Mouse (Mus musculus) heart, postnatal 0 days (tissue): ENCODE data around the gene Slc12a5. TPM values are rescaled to one million over a fixed set of nuclear protein-coding genes. Genes with fewer than 3 reads are reported as not detected.

ENCODE experiments used
- ATAC-seq: fragments of 200-750 bp; cut with Nextera tagmentation; 2 replicates; pipeline ENCODE4 v1.8.0; 2017; ENCODE audit warnings: low read depth, moderate number of reproducible peaks, moderate library complexity; ENCODE audit not compliant: insufficient read depth
- DNase-seq: peaks from one replicate; pipeline ENCODE4 v3.0.0-alpha.2; 2016; ENCODE audit warnings: low spot score
- H3K27ac ChIP-seq: fragments of 300-500 bp; sonication (generic); 2 replicates; pipeline ENCODE4 v1.5.1; 2014; ENCODE audit warnings: low read depth, mild to moderate bottlenecking
- H3K27me3 ChIP-seq: fragments of 300-500 bp; sonication (generic); 2 replicates; pipeline ENCODE4 v1.6.1; 2014; ENCODE audit warnings: low read length, mixed read lengths; ENCODE audit not compliant: control insufficient read depth, insufficient read depth
- H3K36me3 ChIP-seq: fragments of 300-500 bp; sonication (generic); replicated peaks from 2 replicates; pipeline ENCODE4 v1.6.1; 2014; ENCODE audit warnings: low read length, mixed read lengths; ENCODE audit not compliant: control insufficient read depth, insufficient read depth
- H3K4me1 ChIP-seq: fragments of 300-500 bp; sonication (generic); 2 replicates; pipeline ENCODE4 v1.6.1; 2014; ENCODE audit warnings: antibody characterized with exemption; ENCODE audit not compliant: control insufficient read depth, insufficient read depth
- H3K4me2 ChIP-seq: fragments of 300-500 bp; sonication (generic); 2 replicates; pipeline ENCODE4 v1.6.1; 2014; ENCODE audit warnings: low read depth, mild to moderate bottlenecking, low read length, moderate library complexity
- H3K4me3 ChIP-seq: fragments of 300-500 bp; sonication (generic); 2 replicates; pipeline ENCODE4 v1.5.1; 2014; ENCODE audit warnings: low read depth, low read length
- H3K9ac ChIP-seq: fragments of 300-500 bp; sonication (generic); replicated peaks from 2 replicates; pipeline ENCODE4 v1.6.1; 2014; ENCODE audit warnings: low read depth, low read length, mixed read lengths
- H3K9me3 ChIP-seq: fragments of 300-500 bp; sonication (generic); replicated peaks from 2 replicates; pipeline ENCODE4 v1.6.1; 2016; ENCODE audit warnings: low read length; ENCODE audit not compliant: control insufficient read depth
- CTCF ChIP-seq: IDR thresholded peaks from 2 replicates; pipeline ENCODE4 v1.5.1; 2016; ENCODE audit warnings: antibody characterized with exemption, control low read depth, low read depth
- EP300 ChIP-seq: IDR thresholded peaks from 2 replicates; pipeline ENCODE4 v1.6.1; 2016; ENCODE audit warnings: antibody characterized with exemption, low read depth
- WGBS: fragments of 180-500 bp; shearing (Covaris S2); extraction: QIAGEN DNeasy Blood & Tissue Kit; methylation state at CpG from one replicate; pipeline ENCODE4 v1.1.7; 2014; 5-methylcytosine and 5-hydroxymethylcytosine counted together
- polyA plus RNA-seq: library from polyadenylated mRNA; unstranded; fragments of >200 nt; fragmentation: Nextera tagmentation; extraction: Ambion mirVana; gene quantifications from 2 replicates; pipeline ENCODE4 v1.2.1, GENCODE M21; 2015
- total RNA-seq: library from RNA; depleted of rRNA; stranded (reverse); fragments of >200 nt; gene quantifications from 2 replicates; pipeline ENCODE4 v1.2.3, GENCODE M21; 2014; ENCODE audit warnings: low replicate concordance

The Slc12a5 gene
- total and polyA plus RNA-seq, 2 experiments from 2014 or later = 0.31 to 0.50 TPM

- DNase-seq (no peak), ATAC-seq (no peak)
- Histone ChIP-seq H3K4me3 (no peak overlapping the region), H3K27ac (no peak overlapping the region), H3K9me3 (no peaks in the 10 kb centered on the region), H3K36me3 (no peaks in the 10 kb centered on the region), H3K4me2 (no peak overlapping the region), H3K4me1 (no peaks in the 10 kb centered on the region), H3K27me3 (peaks cover 29% of the 10 kb centered on the region; the same call in 1 of the 2 replicates), H3K9ac (no peak overlapping the region)
- TF ChIP-seq EP300 (no peak), CTCF (no peak)
- 56% methylated on average over 3 of the region's 3 CpGs for WGBS
These were observed 30.5 kb downstream of the Slc12a5 start for GRCm38 (mm10) chr2:164991111-164991510.

GRCm38 (mm10) chr2:164991808-164992207, 31.2 kb downstream of the Slc12a5 start:
- no peak overlapping the region for H3K4me2 ChIP-seq
- H3K4me1 ChIP-seq = no peaks in the 10 kb centered on the region
- no peaks in the 10 kb centered on the region for H3K36me3 ChIP-seq
- H3K27me3 ChIP-seq = peaks cover 36% of the 10 kb centered on the region
- no peak overlapping the region for H3K4me3 ChIP-seq
- 19% methylated on average over 10 of the region's 10 CpGs for WGBS
- H3K9ac ChIP-seq = no peak overlapping the region
- TF ChIP-seq CTCF (no peak), EP300 (no peak)
- ATAC-seq (0 out of 2 replicates have a peak, but pooled peaks have one; percentile 24), DNase-seq (no peak)
- no peak overlapping the region for H3K27ac ChIP-seq
- H3K9me3 ChIP-seq = no peaks in the 10 kb centered on the region

- Histone ChIP-seq H3K4me3 (no peak overlapping the region), H3K4me2 (no peak overlapping the region), H3K9me3 (no peaks in the 10 kb centered on the region), H3K4me1 (peaks cover 9% of the 10 kb centered on the region), H3K27ac (no peak overlapping the region), H3K9ac (no peak overlapping the region), H3K27me3 (peaks cover 56% of the 10 kb centered on the region), H3K36me3 (0 out of 2 replicates have a peak, but pooled peaks cover 4% of the 10 kb centered on the region)
- no peak for DNase-seq
- WGBS = 82% methylated on average over 11 of the region's 11 CpGs
- no peak for ATAC-seq
- TF ChIP-seq EP300 (no peak), CTCF (no peak)
These were observed 33.6 kb downstream of the Slc12a5 start for GRCm38 (mm10) chr2:164994156-164994555.

GRCm38 (mm10) chr2:164994659-164995428, 34.2 kb downstream of the Slc12a5 start:
- DNase-seq = no peak
- no peak for ATAC-seq
- Histone ChIP-seq H3K27me3 (peaks cover 56% of the 10 kb centered on the region), H3K9ac (no peak overlapping the region), H3K27ac (no peak overlapping the region), H3K4me3 (no peak overlapping the region), H3K4me2 (no peak overlapping the region), H3K9me3 (no peaks in the 10 kb centered on the region), H3K36me3 (0 out of 2 replicates have a peak, but pooled peaks cover 8% of the 10 kb centered on the region), H3K4me1 (peaks cover 9% of the 10 kb centered on the region)
- WGBS = 43% methylated on average over 21 of the region's 21 CpGs
- no peak for TF ChIP-seq CTCF
- TF ChIP-seq EP300 = no peak

GRCm38 (mm10) chr2:164995976-164996375, 35.4 kb downstream of the Slc12a5 start:
- no peak overlapping the region for H3K9ac ChIP-seq
- no peaks in the 10 kb centered on the region for H3K9me3 ChIP-seq
- no peak overlapping the region for H3K4me3 ChIP-seq
- no peak overlapping the region for H3K4me2 ChIP-seq
- no peak overlapping the region for H3K27ac ChIP-seq
- ATAC-seq = no peak
- 71% methylated on average over 11 of the region's 11 CpGs for WGBS
- peaks cover 19% of the 10 kb centered on the region for H3K36me3 ChIP-seq
- peaks cover 56% of the 10 kb centered on the region for H3K27me3 ChIP-seq
- H3K4me1 ChIP-seq = peaks cover 9% of the 10 kb centered on the region
- no peak for TF ChIP-seq EP300
- no peak for TF ChIP-seq CTCF
- DNase-seq = no peak
